Mouse (Mus musculus) E14TG2a.4 (cell line): ENCODE measurements around the gene Sephs2.
A peak's percentile ranks its signal among the peaks of the same experiment; 100 is the strongest.

Source experiments
- H3K27me3 ChIP-seq: 2 replicates; pipeline ENCODE4 v1.6.1; 2014; ENCODE audit warnings: low read length, control low read depth; ENCODE audit not compliant: insufficient read depth
- H3K36me3 ChIP-seq: 2 replicates; pipeline ENCODE4 v1.6.1; 2014; ENCODE audit warnings: low read length, control low read depth; ENCODE audit not compliant: insufficient read depth
- H3K4me1 ChIP-seq: replicated peaks from 2 replicates; pipeline ENCODE4 v1.6.1; 2014; ENCODE audit warnings: low read depth, low read length, control low read depth
- H3K4me3 ChIP-seq: replicated peaks from 2 replicates; pipeline ENCODE4 v1.5.1; 2014; ENCODE audit warnings: mild to moderate bottlenecking, low read length
- H3K9me3 ChIP-seq: 2 replicates; pipeline ENCODE4 v1.6.1; 2014; ENCODE audit warnings: low read length, control low read depth
- CTCF ChIP-seq: conservative IDR thresholded peaks from 2 replicates; pipeline ENCODE4 v1.5.1; 2014; ENCODE audit warnings: low read length
- NANOG ChIP-seq: IDR thresholded peaks from 2 replicates; pipeline ENCODE4 v1.6.1; 2014; ENCODE audit warnings: borderline replicate concordance, low read length, mixed read lengths
- POU5F1 ChIP-seq: IDR thresholded peaks from 2 replicates; pipeline ENCODE4 v1.6.1; 2014; ENCODE audit warnings: low read length, borderline replicate concordance

Gene Sephs2

GRCm38 (mm10) chr7:127223106-127223505, 50.7 kb downstream of the Sephs2 start:
- H3K4me3 ChIP-seq: peak overlapping the region; percentile 43
- H3K36me3 ChIP-seq: peaks cover 17% of the 10 kb centered on the region; the same call in 1 of the 2 replicates
- 0 out of 2 replicates have a peak, but pooled peaks cover 8% of the 10 kb centered on the region for H3K9me3 ChIP-seq
- peaks cover 94% of the 10 kb centered on the region for H3K4me1 ChIP-seq
- no peak for TF ChIP-seq POU5F1
- no peak for TF ChIP-seq CTCF
- TF ChIP-seq NANOG: no peak
- no peaks in the 10 kb centered on the region for H3K27me3 ChIP-seq
